Mouse (Mus musculus) G1E (cell line): ENCODE measurements around the gene Impad1. TPM values are rescaled to one million over a fixed set of nuclear protein-coding genes. Genes with fewer than 3 reads are reported as not detected.

Experiments
- ATAC-seq: 2 replicates; pipeline ENCODE4 v1.8.0; 2016; ENCODE audit warnings: mild to moderate bottlenecking; ENCODE audit not compliant: insufficient number of reproducible peaks, poor library complexity, low FRiP score, severe bottlenecking; ENCODE audit errors: extremely low read depth
- DNase-seq: peaks from one replicate; pipeline ENCODE4 v3.0.0; 2012; ENCODE audit warnings: low spot score
- H3K27me3 ChIP-seq: 2 replicates; pipeline ENCODE4 v1.6.1; 2012; ENCODE audit warnings: mild to moderate bottlenecking, low read length, inconsistent platforms; ENCODE audit not compliant: insufficient read depth
- H3K36me3 ChIP-seq: replicated peaks from 2 replicates; pipeline ENCODE3; 2012; ENCODE audit warnings: mild to moderate bottlenecking, inconsistent platforms
- H3K4me1 ChIP-seq: 2 replicates; pipeline ENCODE4 v1.6.1; 2012; ENCODE audit warnings: low read depth, low read length, inconsistent platforms, mixed read lengths; ENCODE audit not compliant: insufficient read depth
- H3K4me3 ChIP-seq: 2 replicates; pipeline ENCODE4 v1.5.1; 2012; ENCODE audit warnings: low read depth, mild to moderate bottlenecking, inconsistent platforms, low read length, moderate library complexity, mixed read lengths
- H3K9me3 ChIP-seq: replicated peaks from 2 replicates; pipeline ENCODE4 v1.6.1; 2012; ENCODE audit warnings: inconsistent platforms
- CTCF ChIP-seq: IDR thresholded peaks from 2 replicates; pipeline ENCODE4 v1.5.1; 2012; ENCODE audit warnings: low read depth, low read length, inconsistent platforms, mixed read lengths
- GATA1 ChIP-seq: IDR thresholded peaks from 2 replicates; pipeline ENCODE4 v1.6.1; 2012; ENCODE audit warnings: borderline replicate concordance, low read length, inconsistent platforms, mixed read lengths
- GATA2 ChIP-seq: IDR thresholded peaks from 2 replicates; pipeline ENCODE4 v1.6.1; 2012; ENCODE audit warnings: low read depth, low read length, inconsistent platforms, borderline replicate concordance
- POLR2AphosphoS5 ChIP-seq: IDR thresholded peaks from 2 replicates; pipeline ENCODE4 v1.6.1; 2012; ENCODE audit warnings: low read depth, low read length, inconsistent platforms; ENCODE audit not compliant: insufficient replicate concordance
- TAL1 ChIP-seq: conservative IDR thresholded peaks from 2 replicates; pipeline ENCODE4 v1.6.1; 2012; ENCODE audit warnings: low read depth, low read length, inconsistent platforms, mixed read lengths
- polyA plus RNA-seq: library from polyadenylated mRNA; stranded (reverse); fragments of >175 nt; gene quantifications from 2 replicates; pipeline ENCODE4 v1.2.3, GENCODE M21; 2012
- total RNA-seq, 2 experiments: library from RNA; stranded (forward) in 1 of 2; stranded (reverse) in 1 of 2; fragments of 200-1000 nt in 1 of 2; fragments of >200 nt in 1 of 2; fragmentation: Nextera tagmentation in 1 of 2; gene quantifications; 2 replicates each; pipeline ENCODE4 v1.2.3; 2014 to 2017

The Impad1 gene
- total and polyA plus RNA-seq, 3 experiments, result 4.2 to 44.7 (median 36.3) TPM

GRCm38 (mm10) chr4:4771523-4772114 lies 21.5 kb downstream of the Impad1 start:
- Histone ChIP-seq H3K4me1 (no peaks in the 10 kb centered on the region), H3K9me3 (no peaks in the 10 kb centered on the region), H3K4me3 (no peak overlapping the region), H3K27me3 (no peaks in the 10 kb centered on the region), H3K36me3 (peaks cover 67% of the 10 kb centered on the region)
- ATAC-seq (no peak), DNase-seq (no peak)
- TF ChIP-seq POLR2AphosphoS5 (no peak), GATA2 (no peak), GATA1 (no peak)

GRCm38 (mm10) chr4:4765806-4766205 lies 27.3 kb downstream of the Impad1 start:
- no peak overlapping the region for H3K4me3 ChIP-seq
- H3K36me3 ChIP-seq, result peaks cover 48% of the 10 kb centered on the region
- no peak for DNase-seq
- no peak for ATAC-seq
- TF ChIP-seq GATA1 (no peak), CTCF (no peak), POLR2AphosphoS5 (no peak), TAL1 (no peak), GATA2 (no peak)
- H3K27me3 ChIP-seq, result no peaks in the 10 kb centered on the region
- H3K9me3 ChIP-seq, result no peaks in the 10 kb centered on the region
- no peaks in the 10 kb centered on the region for H3K4me1 ChIP-seq

- H3K9me3 ChIP-seq, result no peaks in the 10 kb centered on the region
- peaks cover 3% of the 10 kb centered on the region for H3K27me3 ChIP-seq
- DNase-seq (no peak), ATAC-seq (no peak)
- no peaks in the 10 kb centered on the region for H3K4me1 ChIP-seq
- no peak overlapping the region for H3K4me3 ChIP-seq
- TF ChIP-seq TAL1 (no peak), CTCF (no peak), GATA2 (no peak), POLR2AphosphoS5 (no peak), GATA1 (no peak)
- peaks cover 9% of the 10 kb centered on the region for H3K36me3 ChIP-seq
These were observed 34.8 kb downstream of the Impad1 start for GRCm38 (mm10) chr4:4758376-4758775.

- Histone ChIP-seq H3K36me3 (no peaks in the 10 kb centered on the region), H3K4me3 (no peak overlapping the region), H3K4me1 (no peaks in the 10 kb centered on the region), H3K9me3 (no peaks in the 10 kb centered on the region), H3K27me3 (0 out of 2 replicates have a peak, but pooled peaks cover 4% of the 10 kb centered on the region)
- no peak for TF ChIP-seq GATA2
- TF ChIP-seq GATA1, result no peak
- no peak; the same call in 1 of the 2 replicates for TF ChIP-seq CTCF
- no peak for TF ChIP-seq TAL1
- no peak for TF ChIP-seq POLR2AphosphoS5
- no peak for ATAC-seq
- no peak for DNase-seq
These were observed 63.7 kb downstream of the Impad1 start for GRCm38 (mm10) chr4:4729427-4729826.

GRCm38 (mm10) chr4:4726241-4726776 lies 66.8 kb downstream of the Impad1 start:
- DNase-seq (no peak), ATAC-seq (no peak)
- no peaks in the 10 kb centered on the region for H3K9me3 ChIP-seq
- H3K27me3 ChIP-seq, result no peaks in the 10 kb centered on the region
- TF ChIP-seq CTCF (no peak), POLR2AphosphoS5 (no peak), TAL1 (no peak), GATA1 (no peak), GATA2 (no peak)
- H3K4me1 ChIP-seq, result no peaks in the 10 kb centered on the region
- H3K36me3 ChIP-seq, result no peaks in the 10 kb centered on the region
- H3K4me3 ChIP-seq, result no peak overlapping the region

- Histone ChIP-seq H3K9me3 (no peaks in the 10 kb centered on the region), H3K4me3 (no peak overlapping the region), H3K4me1 (no peaks in the 10 kb centered on the region), H3K27me3 (no peaks in the 10 kb centered on the region), H3K36me3 (no peaks in the 10 kb centered on the region)
- no peak for DNase-seq
- ATAC-seq, result no peak
- no peak for TF ChIP-seq POLR2AphosphoS5
- TF ChIP-seq GATA1, result no peak
- TF ChIP-seq TAL1, result no peak
- TF ChIP-seq CTCF, result no peak
- TF ChIP-seq GATA2, result no peak
These were observed 69.3 kb downstream of the Impad1 start for GRCm38 (mm10) chr4:4723821-4724220.
